Mouse (Mus musculus) forebrain, embryonic 16.5 days (tissue): ENCODE data around the gene Gm17416. TPM values are rescaled to one million over a fixed set of nuclear protein-coding genes. Genes with fewer than 3 reads are reported as not detected.

Experiments
- ATAC-seq: fragments of 200-750 bp; cut with Nextera tagmentation; 2 replicates; pipeline ENCODE4 v1.8.0; 2017; ENCODE audit warnings: mild to moderate bottlenecking, moderate library complexity
- H3K27ac ChIP-seq: fragments of 300-500 bp; sonication (generic); 2 replicates; pipeline ENCODE4 v1.5.1; 2014; ENCODE audit warnings: low read length, control low read depth
- H3K27me3 ChIP-seq: fragments of 300-500 bp; sonication (generic); replicated peaks from 2 replicates; pipeline ENCODE4 v1.6.1; 2014; ENCODE audit warnings: low read length; ENCODE audit not compliant: control insufficient read depth, insufficient read depth
- H3K36me3 ChIP-seq: fragments of 300-500 bp; sonication (generic); 2 replicates; pipeline ENCODE4 v1.6.1; 2014; ENCODE audit not compliant: control insufficient read depth, insufficient read depth
- H3K4me1 ChIP-seq: fragments of 300-500 bp; sonication (generic); replicated peaks from 2 replicates; pipeline ENCODE4 v1.6.1; 2014; ENCODE audit warnings: low read length; ENCODE audit not compliant: control insufficient read depth, insufficient read depth
- H3K4me2 ChIP-seq: fragments of 300-500 bp; sonication (generic); 2 replicates; pipeline ENCODE4 v1.6.1; 2014; ENCODE audit warnings: mild to moderate bottlenecking, low read length, control low read depth
- H3K4me3 ChIP-seq: fragments of 300-500 bp; sonication (generic); replicated peaks from 2 replicates; pipeline ENCODE4 v1.5.1; 2014; ENCODE audit warnings: mild to moderate bottlenecking, low read length, control low read depth
- H3K9ac ChIP-seq: fragments of 300-500 bp; sonication (generic); replicated peaks from 2 replicates; pipeline ENCODE4 v1.6.1; 2014; ENCODE audit warnings: low read depth, low read length, control low read depth
- H3K9me3 ChIP-seq: fragments of 300-500 bp; sonication (generic); 2 replicates; pipeline ENCODE4 v1.6.1; 2016; ENCODE audit warnings: low read length; ENCODE audit not compliant: control insufficient read depth
- WGBS: fragments of 180-500 bp; shearing (Covaris S2); extraction: QIAGEN DNeasy Blood & Tissue Kit; methylation state at CpG from one replicate; pipeline ENCODE4 v1.1.7; 2014; 5-methylcytosine and 5-hydroxymethylcytosine counted together
- polyA plus RNA-seq: library from polyadenylated mRNA; unstranded; fragments of >200 nt; fragmentation: Nextera tagmentation; extraction: Ambion mirVana; gene quantifications from 2 replicates; pipeline ENCODE4 v1.2.1, GENCODE M21; 2015

The Gm17416 gene
- polyA plus RNA-seq, 1 experiment from 2014 or later = not detected

GRCm38 (mm10) chr2:152599299-152599698 is 30.2 kb downstream of the Gm17416 start, which contains the start of gene Defb45:
Defb45 (minus strand) TSS chr2:152599399.
- H3K27me3 ChIP-seq = no peaks in the 10 kb centered on the region
- H3K9me3 ChIP-seq = no peaks in the 10 kb centered on the region
- no peak within 1 kb of the TSS for H3K4me2 ChIP-seq
- no peak within 1 kb of the TSS for H3K9ac ChIP-seq
- H3K4me3 ChIP-seq = no peak within 1 kb of the TSS
- ATAC-seq = no peak
- no peak within 1 kb of the TSS for H3K27ac ChIP-seq
- no peaks in the 10 kb centered on the region for H3K4me1 ChIP-seq
- 70% methylated on average over 7 of the region's 7 CpGs for WGBS
- H3K36me3 ChIP-seq = no peaks in the 10 kb centered on the region

GRCm38 (mm10) chr2:152600076-152600475 is 30.9 kb downstream of the Gm17416 start:
- Histone ChIP-seq H3K4me3 (no peak overlapping the region), H3K27ac (no peak overlapping the region), H3K9me3 (no peaks in the 10 kb centered on the region), H3K36me3 (no peaks in the 10 kb centered on the region), H3K4me1 (no peaks in the 10 kb centered on the region), H3K9ac (no peak overlapping the region), H3K27me3 (no peaks in the 10 kb centered on the region), H3K4me2 (no peak overlapping the region)
- WGBS = 93% methylated on average over 6 of the region's 6 CpGs
- ATAC-seq = no peak

- Histone ChIP-seq H3K9me3 (no peaks in the 10 kb centered on the region), H3K4me1 (no peaks in the 10 kb centered on the region), H3K4me3 (no peak overlapping the region), H3K27ac (no peak overlapping the region), H3K36me3 (no peaks in the 10 kb centered on the region), H3K27me3 (no peaks in the 10 kb centered on the region), H3K4me2 (no peak overlapping the region), H3K9ac (no peak overlapping the region)
- 77% methylated on average over 4 of the region's 4 CpGs for WGBS
- ATAC-seq = no peak
Measured at GRCm38 (mm10) chr2:152601275-152601960, 32.3 kb downstream of the Gm17416 start.

GRCm38 (mm10) chr2:152604057-152604456 is 34.9 kb downstream of the Gm17416 start, which contains the start of gene Defb36:
Defb36 (plus strand) TSS chr2:152604327.
- no peaks in the 10 kb centered on the region for H3K36me3 ChIP-seq
- no peak within 1 kb of the TSS for H3K4me3 ChIP-seq
- no peak within 1 kb of the TSS for H3K9ac ChIP-seq
- 84% methylated on average over 15 of the region's 15 CpGs for WGBS
- no peaks in the 10 kb centered on the region for H3K9me3 ChIP-seq
- H3K4me2 ChIP-seq = no peak within 1 kb of the TSS
- no peak for ATAC-seq
- no peaks in the 10 kb centered on the region for H3K4me1 ChIP-seq
- no peaks in the 10 kb centered on the region for H3K27me3 ChIP-seq
- no peak within 1 kb of the TSS for H3K27ac ChIP-seq

- Histone ChIP-seq H3K4me1 (0 out of 2 replicates have a peak, but pooled peaks cover 2% of the 10 kb centered on the region), H3K36me3 (no peaks in the 10 kb centered on the region), H3K9ac (no peak overlapping the region), H3K9me3 (no peaks in the 10 kb centered on the region), H3K4me2 (no peak overlapping the region), H3K27me3 (no peaks in the 10 kb centered on the region), H3K27ac (no peak overlapping the region), H3K4me3 (no peak overlapping the region)
- ATAC-seq = no peak
- 84% methylated on average over 6 of the region's 6 CpGs for WGBS
Measured at GRCm38 (mm10) chr2:152607746-152608145, 38.6 kb downstream of the Gm17416 start.

- no peak for ATAC-seq
- H3K4me3 ChIP-seq = no peak overlapping the region
- 86% methylated on average over 1 of the region's 1 CpGs for WGBS
Measured at GRCm38 (mm10) chr2:152608719-152609118, 39.6 kb downstream of the Gm17416 start.

GRCm38 (mm10) chr2:152612193-152612592 is 43.1 kb downstream of the Gm17416 start:
- H3K4me2 ChIP-seq = no peak overlapping the region
- 0 out of 2 replicates have a peak, but pooled peaks cover 2% of the 10 kb centered on the region for H3K4me1 ChIP-seq
- H3K27me3 ChIP-seq = no peaks in the 10 kb centered on the region
- 28% methylated on average over 8 of the region's 8 CpGs for WGBS
- ATAC-seq = no peak
- no peaks in the 10 kb centered on the region for H3K36me3 ChIP-seq
- no peak overlapping the region for H3K27ac ChIP-seq
- no peak overlapping the region for H3K4me3 ChIP-seq
- H3K9ac ChIP-seq = no peak overlapping the region
- no peaks in the 10 kb centered on the region for H3K9me3 ChIP-seq

More at GRCm38 (mm10) chr2:152608719-152609118, 39.6 kb downstream of the Gm17416 start:
- no peak overlapping the region for H3K9ac ChIP-seq
- H3K27ac ChIP-seq = no peak overlapping the region
- H3K4me1 ChIP-seq = 0 out of 2 replicates have a peak, but pooled peaks cover 2% of the 10 kb centered on the region
- no peaks in the 10 kb centered on the region for H3K36me3 ChIP-seq
- H3K9me3 ChIP-seq = no peaks in the 10 kb centered on the region
- no peaks in the 10 kb centered on the region for H3K27me3 ChIP-seq
- H3K4me2 ChIP-seq = no peak overlapping the region

- 9% methylated on average over 7 of the region's 7 CpGs for WGBS
- no peak overlapping the region for H3K27ac ChIP-seq
- H3K27me3 ChIP-seq = no peaks in the 10 kb centered on the region
- H3K4me3 ChIP-seq = no peak overlapping the region
- peak; percentile 79 for ATAC-seq
- H3K36me3 ChIP-seq = no peaks in the 10 kb centered on the region
- no peaks in the 10 kb centered on the region for H3K9me3 ChIP-seq
- H3K4me2 ChIP-seq = no peak overlapping the region
- no peak overlapping the region for H3K9ac ChIP-seq
- H3K4me1 ChIP-seq = 0 out of 2 replicates have a peak, but pooled peaks cover 2% of the 10 kb centered on the region
Measured at GRCm38 (mm10) chr2:152615563-152615962, 46.4 kb downstream of the Gm17416 start.

GRCm38 (mm10) chr2:152616470-152616869 is 47.3 kb downstream of the Gm17416 start:
- 0 out of 2 replicates have a peak, but pooled peaks cover 2% of the 10 kb centered on the region for H3K4me1 ChIP-seq
- no peak overlapping the region for H3K4me2 ChIP-seq
- WGBS = 84% methylated on average over 6 of the region's 6 CpGs
- ATAC-seq = no peak
- no peak overlapping the region for H3K4me3 ChIP-seq
- no peaks in the 10 kb centered on the region for H3K36me3 ChIP-seq
- no peak overlapping the region for H3K9ac ChIP-seq
- no peaks in the 10 kb centered on the region for H3K27me3 ChIP-seq
- no peaks in the 10 kb centered on the region for H3K9me3 ChIP-seq
- H3K27ac ChIP-seq = no peak overlapping the region
